Mouse (Mus musculus) spleen, adult 2 months (tissue): Measurements from ENCODE around the gene Alad.

Experiments
- CTCF ChIP-seq: fragments of 200-500 bp; IDR thresholded peaks from 2 replicates; pipeline ENCODE4 v1.5.1; 2011; ENCODE audit warnings: mild to moderate bottlenecking, inconsistent platforms; ENCODE audit not compliant: insufficient read depth, insufficient read length, insufficient replicate concordance; ENCODE audit errors: extremely low read depth
- POLR2A ChIP-seq: fragments of 200-500 bp; IDR thresholded peaks from 2 replicates; pipeline ENCODE4 v1.6.1; 2011; ENCODE audit warnings: low read depth, low read length, inconsistent platforms

DNA sequence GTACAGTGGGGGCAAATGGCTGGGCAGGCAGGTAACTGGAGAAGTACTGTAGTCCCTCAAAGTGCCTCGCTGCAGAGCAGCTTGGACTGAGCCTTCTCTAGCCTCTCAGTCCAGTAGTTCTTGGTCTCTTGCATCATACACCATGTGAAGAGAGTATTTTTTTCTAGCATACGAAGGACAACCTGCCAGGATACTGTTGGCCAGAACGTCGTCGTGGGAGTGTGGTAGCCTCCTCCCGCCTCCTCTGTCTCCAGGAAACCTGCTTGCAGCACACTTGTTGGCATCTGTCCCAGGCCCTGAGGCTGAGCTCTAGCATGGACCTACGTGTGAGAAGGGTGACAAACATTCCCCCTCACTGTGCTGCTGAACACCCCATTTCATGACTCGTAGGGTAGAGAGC lies 22.9 kb downstream of the Alad start:
- TF ChIP-seq POLR2A (no peak), CTCF (no peak)
